Mouse (Mus musculus): ENCODE data around the gene Gorasp1. TPM values are rescaled to one million over a fixed set of nuclear protein-coding genes. Genes with fewer than 3 reads are reported as not detected.
A peak's percentile ranks its signal among the peaks of the same experiment; 100 is the strongest.

Gorasp1 gene
- polyA plus RNA-seq, 1 experiment from 2014 or later = 25.2 TPM

DNA sequence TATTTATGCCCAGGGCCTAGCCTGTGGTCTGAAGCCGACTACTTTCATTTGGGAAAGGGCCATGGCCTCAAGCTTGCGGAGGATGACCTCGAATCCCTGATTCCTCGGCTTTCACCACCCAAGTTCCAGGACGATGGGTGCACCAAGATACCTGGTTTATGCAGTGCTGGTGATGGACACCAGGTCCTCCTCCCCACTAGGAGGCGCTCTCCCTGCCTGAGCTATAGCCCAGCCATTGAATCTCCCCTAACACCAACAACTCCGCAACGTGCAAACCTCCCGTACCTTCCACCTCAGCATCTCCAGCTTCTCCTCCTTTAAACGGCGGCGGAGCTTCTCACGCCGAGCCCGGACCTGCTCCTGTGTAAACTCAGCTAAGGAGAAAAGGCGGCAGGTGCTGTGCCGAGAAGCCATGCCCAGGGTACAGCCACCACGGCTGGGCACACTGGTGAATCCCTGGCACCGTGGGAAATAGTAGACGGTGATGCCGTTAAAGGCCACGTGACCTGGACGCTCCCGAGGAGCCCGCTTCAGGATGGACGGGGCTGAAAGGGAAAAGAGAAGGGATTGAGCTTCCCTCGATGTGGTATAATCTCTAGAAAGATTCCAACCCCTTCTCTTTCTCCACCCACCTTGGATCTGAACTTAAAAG is 36.6 kb upstream of the Gorasp1 start:
- Histone ChIP-seq H3K9me3 (ENCODE audit: control insufficient read depth, low read length) (no peaks in the 10 kb centered on the region), H3K36me3 (ENCODE audit: control insufficient read depth, insufficient read depth, low read length) (no peaks in the 10 kb centered on the region), H3K27ac (replicated peaks; ENCODE audit: low read depth, low read length) (no peak overlapping the region), H3K27me3 (ENCODE audit: control insufficient read depth, insufficient read depth, low read length) (no peaks in the 10 kb centered on the region), H3K4me2 (ENCODE audit: low read length) (no peak overlapping the region), H3K4me1 (ENCODE audit: control insufficient read depth, insufficient read depth, low read length) (0 out of 2 replicates have a peak, but pooled peaks cover 10% of the 10 kb centered on the region), H3K4me3 (replicated peaks; ENCODE audit: low read depth, low read length) (no peak overlapping the region), H3K9ac (replicated peaks; ENCODE audit: low read length) (no peak overlapping the region)
- ATAC-seq (ENCODE audit: low FRiP score, low TSS enrichment) = no peak
- 91% methylated on average over 27 of the region's 27 CpGs for WGBS
- no peak for DNase-seq

DNA sequence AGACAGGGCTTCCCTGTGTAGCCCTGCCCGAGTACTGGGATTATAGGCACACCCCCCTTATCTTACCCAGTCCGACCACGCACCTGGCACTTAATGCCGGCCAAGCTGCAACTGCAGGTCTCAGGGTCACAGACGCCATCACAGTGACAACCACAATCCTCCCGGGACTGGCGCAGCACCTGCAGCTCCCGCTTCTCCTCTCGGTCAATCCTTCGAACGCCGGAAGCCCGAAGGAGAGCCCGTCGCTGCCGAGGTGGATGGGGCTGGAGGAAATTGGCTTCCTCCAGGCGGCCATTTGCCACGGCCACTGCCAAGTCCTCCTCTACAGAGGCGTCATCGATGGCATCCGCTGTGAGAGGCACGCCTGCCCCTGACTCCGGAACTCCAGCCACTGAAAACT is 35.9 kb upstream of the Gorasp1 start:
- 91% methylated on average over 23 of the region's 23 CpGs for WGBS
- ATAC-seq (ENCODE audit: low FRiP score, low TSS enrichment) = no peak
- H3K4me3 ChIP-seq (replicated peaks; ENCODE audit: low read depth, low read length) = no peak overlapping the region

DNA sequence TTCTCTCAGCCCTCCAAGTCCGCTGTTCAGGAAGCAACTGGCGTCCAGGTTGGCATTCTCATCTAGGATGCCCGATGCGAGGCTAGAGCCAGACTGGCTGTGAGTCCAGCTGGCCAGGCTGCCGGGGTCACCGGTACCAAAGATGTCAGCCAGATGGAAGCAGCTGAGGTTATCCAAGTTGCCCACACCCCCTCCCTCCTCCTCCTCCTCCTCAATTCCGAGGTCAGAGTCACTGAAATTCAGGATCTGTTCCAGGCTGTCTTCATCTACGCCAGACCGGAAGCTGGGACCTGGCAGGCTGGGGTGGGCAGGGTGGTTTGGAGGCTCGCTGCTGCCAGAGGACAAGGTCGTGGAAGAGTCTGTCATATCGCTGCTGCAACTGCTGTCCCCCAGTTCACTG is 35.2 kb upstream of the Gorasp1 start:
- 90% methylated on average over 12 of the region's 12 CpGs for WGBS
- ATAC-seq (ENCODE audit: low FRiP score, low TSS enrichment) (no peak), DNase-seq (no peak)
- Histone ChIP-seq H3K9ac (replicated peaks; ENCODE audit: low read length) (no peak overlapping the region), H3K27ac (replicated peaks; ENCODE audit: low read depth, low read length) (no peak overlapping the region), H3K4me1 (ENCODE audit: control insufficient read depth, insufficient read depth, low read length) (0 out of 2 replicates have a peak, but pooled peaks cover 8% of the 10 kb centered on the region), H3K9me3 (ENCODE audit: control insufficient read depth, low read length) (no peaks in the 10 kb centered on the region), H3K36me3 (ENCODE audit: control insufficient read depth, insufficient read depth, low read length) (no peaks in the 10 kb centered on the region), H3K4me3 (replicated peaks; ENCODE audit: low read depth, low read length) (no peak overlapping the region), H3K27me3 (ENCODE audit: control insufficient read depth, insufficient read depth, low read length) (no peaks in the 10 kb centered on the region), H3K4me2 (ENCODE audit: low read length) (no peak overlapping the region)

More for the DNA sequence above, 35.9 kb upstream of the Gorasp1 start:
- Histone ChIP-seq H3K27me3 (ENCODE audit: control insufficient read depth, insufficient read depth, low read length) (no peaks in the 10 kb centered on the region), H3K4me1 (ENCODE audit: control insufficient read depth, insufficient read depth, low read length) (0 out of 2 replicates have a peak, but pooled peaks cover 10% of the 10 kb centered on the region), H3K27ac (replicated peaks; ENCODE audit: low read depth, low read length) (no peak overlapping the region), H3K9ac (replicated peaks; ENCODE audit: low read length) (no peak overlapping the region), H3K4me2 (ENCODE audit: low read length) (no peak overlapping the region), H3K9me3 (ENCODE audit: control insufficient read depth, low read length) (no peaks in the 10 kb centered on the region), H3K36me3 (ENCODE audit: control insufficient read depth, insufficient read depth, low read length) (no peaks in the 10 kb centered on the region)
- no peak for DNase-seq

DNA sequence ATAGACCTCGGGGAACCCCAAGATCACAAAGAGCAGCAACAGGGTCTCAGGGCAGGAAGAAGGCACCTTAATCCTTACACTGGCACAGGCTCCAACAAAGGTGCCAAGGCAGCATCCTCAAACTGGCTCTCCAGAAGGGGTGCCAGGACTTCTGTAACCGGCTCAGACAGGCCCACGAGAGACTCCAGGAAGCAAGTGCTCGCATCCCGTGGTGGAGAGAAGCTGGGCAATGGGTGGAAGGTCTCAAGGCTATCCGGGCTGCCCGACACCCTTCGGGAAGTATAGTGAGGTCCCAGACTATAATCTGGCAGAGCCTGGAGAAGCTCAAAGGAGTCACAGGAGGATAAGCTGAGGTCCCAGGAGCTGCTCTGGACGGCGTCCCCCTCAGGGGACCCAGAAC is 34.8 kb upstream of the Gorasp1 start:
- H3K4me3 ChIP-seq (replicated peaks; ENCODE audit: low read depth, low read length) = no peak overlapping the region
- no peaks in the 10 kb centered on the region for H3K36me3 ChIP-seq (ENCODE audit: control insufficient read depth, insufficient read depth, low read length)
- H3K27me3 ChIP-seq (ENCODE audit: control insufficient read depth, insufficient read depth, low read length) = no peaks in the 10 kb centered on the region
- H3K9me3 ChIP-seq (ENCODE audit: control insufficient read depth, low read length) = no peaks in the 10 kb centered on the region
- DNase-seq (no peak), ATAC-seq (ENCODE audit: low FRiP score, low TSS enrichment) (no peak)
- H3K4me1 ChIP-seq (ENCODE audit: control insufficient read depth, insufficient read depth, low read length) = 0 out of 2 replicates have a peak, but pooled peaks cover 6% of the 10 kb centered on the region
- no peak overlapping the region for H3K4me2 ChIP-seq (ENCODE audit: low read length)
- WGBS = 92% methylated on average over 10 of the region's 10 CpGs
- H3K27ac ChIP-seq (replicated peaks; ENCODE audit: low read depth, low read length) = no peak overlapping the region
- H3K9ac ChIP-seq (replicated peaks; ENCODE audit: low read length) = no peak overlapping the region

DNA sequence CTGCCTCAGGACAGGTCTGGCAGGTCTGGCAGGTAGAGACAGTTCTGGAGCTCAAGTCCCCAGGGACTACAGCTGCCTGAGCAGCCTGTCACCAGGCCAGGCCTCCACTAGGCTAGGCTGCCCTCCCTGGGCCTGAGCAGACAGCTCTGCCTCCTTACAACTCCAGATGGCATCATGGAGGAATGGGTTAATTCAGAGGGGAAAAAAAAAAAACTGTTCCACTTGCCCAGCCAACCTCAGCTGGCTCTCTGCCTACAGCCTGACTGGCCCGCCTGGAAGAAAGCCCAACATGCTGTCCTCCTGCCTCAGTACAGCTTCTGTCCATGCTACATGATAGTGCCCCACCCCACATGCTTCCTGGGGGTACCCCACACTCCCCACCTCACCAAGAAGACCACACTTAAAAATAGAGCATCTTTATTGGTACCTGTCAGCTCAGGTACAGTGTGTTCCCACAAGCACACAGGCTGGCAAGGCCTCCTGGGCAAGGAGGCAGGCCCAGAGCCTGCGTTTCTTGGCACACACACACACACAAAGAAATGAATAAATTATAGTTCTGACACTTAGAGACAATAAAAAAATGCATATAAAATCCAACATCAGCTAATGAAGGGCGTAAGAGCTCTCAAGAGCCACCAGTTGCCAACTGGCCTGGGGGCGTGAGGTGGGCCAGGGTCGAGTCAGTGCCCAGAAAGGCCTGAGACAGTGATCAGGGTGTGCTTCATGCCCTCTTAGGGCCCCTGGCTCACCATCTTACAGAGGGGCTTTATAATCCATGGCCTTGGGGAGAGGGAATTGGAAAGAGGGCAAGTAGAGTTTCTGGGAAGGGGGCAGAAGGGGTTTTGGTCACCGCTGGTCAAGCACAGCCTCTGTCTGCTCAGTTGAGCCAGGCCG is 33.6 kb upstream of the Gorasp1 start:
- Histone ChIP-seq H3K4me3 (replicated peaks; ENCODE audit: low read depth, low read length) (no peak overlapping the region), H3K9ac (replicated peaks; ENCODE audit: low read length) (no peak overlapping the region), H3K36me3 (ENCODE audit: control insufficient read depth, insufficient read depth, low read length) (no peaks in the 10 kb centered on the region), H3K9me3 (ENCODE audit: control insufficient read depth, low read length) (no peaks in the 10 kb centered on the region), H3K4me2 (ENCODE audit: low read length) (no peak overlapping the region), H3K27me3 (ENCODE audit: control insufficient read depth, insufficient read depth, low read length) (no peaks in the 10 kb centered on the region), H3K27ac (replicated peaks; ENCODE audit: low read depth, low read length) (peak overlapping the region; percentile 37; the same call in 1 of the 2 replicates), H3K4me1 (ENCODE audit: control insufficient read depth, insufficient read depth, low read length) (0 out of 2 replicates have a peak, but pooled peaks cover 6% of the 10 kb centered on the region)
- 78% methylated on average over 7 of the region's 7 CpGs for WGBS
- DNase-seq = peak; percentile 53
- 0 out of 2 replicates have a peak, but pooled peaks have one; percentile 17 for ATAC-seq (ENCODE audit: low FRiP score, low TSS enrichment)

DNA sequence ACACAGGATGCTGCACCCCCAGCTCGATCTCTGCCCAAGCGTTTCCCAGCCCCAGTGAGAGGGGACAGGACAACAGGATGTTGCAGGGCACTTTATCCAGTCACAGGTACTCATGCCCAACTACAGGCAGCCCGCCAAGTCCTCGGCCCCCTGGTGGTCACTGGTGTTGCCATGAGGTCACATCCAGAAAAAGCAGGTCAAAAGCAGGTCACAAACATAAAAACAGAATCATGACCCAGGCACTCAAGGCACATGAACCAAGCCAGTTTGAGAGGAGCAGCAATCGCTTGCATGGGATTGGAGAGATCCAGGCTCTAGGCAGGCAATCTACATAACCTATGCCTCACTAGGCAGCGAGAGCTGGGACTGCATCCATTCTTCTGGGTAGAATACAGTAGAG is 32.9 kb upstream of the Gorasp1 start:
- DNase-seq (peak; percentile 31), ATAC-seq (ENCODE audit: low FRiP score, low TSS enrichment) (no peak)
- WGBS = 51% methylated on average over 6 of the region's 6 CpGs

DNA sequence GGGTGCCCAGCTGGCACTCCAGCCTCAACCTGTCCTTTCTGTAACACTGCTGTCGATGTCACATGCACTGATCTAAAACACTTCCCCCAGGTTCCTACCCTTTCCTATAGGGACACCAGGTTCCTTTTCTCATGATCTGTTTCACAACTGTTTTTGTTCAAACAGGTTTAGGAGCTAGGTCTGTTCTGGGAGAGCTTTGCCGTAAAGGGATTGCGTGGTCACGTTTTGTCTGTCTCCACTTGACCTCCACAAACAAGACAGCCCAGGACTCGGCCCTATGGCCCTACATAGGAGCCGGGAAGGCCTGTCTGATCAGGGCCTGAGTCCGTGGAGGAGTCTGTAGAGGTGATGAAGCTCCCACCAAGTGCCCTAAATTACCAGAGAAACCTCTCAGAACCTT is 32.4 kb upstream of the Gorasp1 start:
- 91% methylated on average over 7 of the region's 7 CpGs for WGBS
- H3K4me2 ChIP-seq (ENCODE audit: low read length) = no peak overlapping the region

More for the DNA sequence above, 32.9 kb upstream of the Gorasp1 start:
- Histone ChIP-seq H3K27me3 (ENCODE audit: control insufficient read depth, insufficient read depth, low read length) (no peaks in the 10 kb centered on the region), H3K36me3 (ENCODE audit: control insufficient read depth, insufficient read depth, low read length) (no peaks in the 10 kb centered on the region), H3K9me3 (ENCODE audit: control insufficient read depth, low read length) (no peaks in the 10 kb centered on the region), H3K4me2 (ENCODE audit: low read length) (no peak overlapping the region), H3K9ac (replicated peaks; ENCODE audit: low read length) (no peak overlapping the region), H3K4me3 (replicated peaks; ENCODE audit: low read depth, low read length) (no peak overlapping the region), H3K4me1 (ENCODE audit: control insufficient read depth, insufficient read depth, low read length) (0 out of 2 replicates have a peak, but pooled peaks cover 6% of the 10 kb centered on the region), H3K27ac (replicated peaks; ENCODE audit: low read depth, low read length) (0 out of 2 replicates have a peak overlapping the region, but pooled peaks have one; percentile 37)

DNA sequence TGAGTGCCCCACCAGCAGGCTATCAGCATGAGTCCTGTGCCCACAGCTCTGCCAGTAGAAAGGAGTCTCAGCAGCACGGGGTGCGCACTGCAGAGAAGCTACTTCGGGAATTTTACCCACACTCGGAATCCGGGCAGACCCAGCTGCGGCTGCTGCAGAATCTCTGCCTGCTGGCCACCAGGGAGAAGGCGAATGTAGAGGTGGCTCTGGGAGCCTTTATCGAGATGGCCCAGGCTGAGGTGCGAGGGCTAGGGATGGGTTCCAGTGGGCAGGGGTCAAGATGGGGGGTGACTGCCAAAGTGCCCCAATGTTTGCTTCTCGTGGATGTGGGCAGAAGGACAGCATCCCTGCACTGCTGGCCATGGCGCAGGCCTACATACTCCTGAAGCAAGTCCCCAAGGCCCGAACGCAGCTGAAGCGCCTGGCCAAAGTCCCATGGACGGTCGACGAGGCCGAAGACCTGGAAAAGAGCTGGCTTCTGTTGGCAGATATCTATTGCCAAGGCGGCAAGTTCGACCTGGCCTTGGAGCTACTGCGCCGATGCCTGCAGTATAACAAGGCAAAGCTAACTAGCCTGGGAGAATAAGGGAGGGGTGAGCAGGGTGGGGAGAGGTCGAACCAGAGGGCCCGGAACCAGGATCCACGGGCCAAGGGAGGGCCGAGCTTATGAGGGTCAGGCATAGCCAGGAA is 29.0 kb upstream of the Gorasp1 start:
- 89% methylated on average over 26 of the region's 26 CpGs for WGBS
- no peak overlapping the region for H3K4me2 ChIP-seq (ENCODE audit: low read length)
- H3K9ac ChIP-seq (replicated peaks; ENCODE audit: low read length) = no peak overlapping the region
- H3K36me3 ChIP-seq (ENCODE audit: control insufficient read depth, insufficient read depth, low read length) = no peaks in the 10 kb centered on the region
- H3K4me3 ChIP-seq (replicated peaks; ENCODE audit: low read depth, low read length) = no peak overlapping the region
- H3K27ac ChIP-seq (replicated peaks; ENCODE audit: low read depth, low read length) = no peak overlapping the region
- 0 out of 2 replicates have a peak, but pooled peaks cover 6% of the 10 kb centered on the region for H3K4me1 ChIP-seq (ENCODE audit: control insufficient read depth, insufficient read depth, low read length)
- ATAC-seq (ENCODE audit: low FRiP score, low TSS enrichment) (no peak), DNase-seq (no peak)
- no peaks in the 10 kb centered on the region for H3K9me3 ChIP-seq (ENCODE audit: control insufficient read depth, low read length)
- no peaks in the 10 kb centered on the region; the same call in 1 of the 2 replicates for H3K27me3 ChIP-seq (ENCODE audit: control insufficient read depth, insufficient read depth, low read length)

More for the DNA sequence above, 32.4 kb upstream of the Gorasp1 start:
- Histone ChIP-seq H3K9ac (replicated peaks; ENCODE audit: low read length) (no peak overlapping the region), H3K36me3 (ENCODE audit: control insufficient read depth, insufficient read depth, low read length) (no peaks in the 10 kb centered on the region), H3K27me3 (ENCODE audit: control insufficient read depth, insufficient read depth, low read length) (no peaks in the 10 kb centered on the region), H3K27ac (replicated peaks; ENCODE audit: low read depth, low read length) (no peak overlapping the region), H3K4me3 (replicated peaks; ENCODE audit: low read depth, low read length) (no peak overlapping the region), H3K9me3 (ENCODE audit: control insufficient read depth, low read length) (no peaks in the 10 kb centered on the region), H3K4me1 (ENCODE audit: control insufficient read depth, insufficient read depth, low read length) (0 out of 2 replicates have a peak, but pooled peaks cover 6% of the 10 kb centered on the region)
- DNase-seq = no peak
- no peak for ATAC-seq (ENCODE audit: low FRiP score, low TSS enrichment)
